16 mouse cellular contexts compared by ENCODE assay signal in the genomic region with DNA sequence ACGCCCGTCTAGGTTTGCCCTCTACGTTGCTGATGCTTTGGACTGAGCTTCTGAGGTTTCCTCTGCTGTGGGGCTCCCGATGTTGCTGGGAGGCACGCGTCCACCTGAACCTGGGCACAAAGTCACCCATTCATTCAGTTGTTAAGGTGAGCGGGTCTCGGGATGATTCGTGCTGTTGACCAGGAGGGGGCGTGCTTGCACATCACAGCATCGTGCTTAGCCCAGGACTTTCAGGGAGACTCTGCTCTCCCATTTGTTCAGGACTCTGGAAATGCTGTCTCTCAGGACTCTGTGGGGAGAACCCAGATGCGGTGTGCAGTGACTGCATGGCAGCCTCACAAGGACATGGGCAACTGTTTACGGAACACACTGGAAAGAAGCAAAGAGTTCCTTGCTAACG. TPM values are rescaled to one million over a fixed set of nuclear protein-coding genes. Genes with fewer than 3 reads are reported as not detected.
A peak's percentile ranks its signal among the peaks of the same experiment; 100 is the strongest.
DNase-seq lines count a peak whose midpoint lies in the region; ATAC-seq and TF ChIP-seq lines count a peak whose summit lies in the region.
"Had no signal": no experiment of that assay in that cellular context is flagged by ENCODE, and none has a peak within 500 bp of the region (broad histone marks: within the 10 kb centered on the region; RNA-seq: fewer than 3 reads in every experiment).

No protein-coding gene starts in this region.

- no peaks in the 10 kb centered on the region for H3K27me3 ChIP-seq in kidney, postnatal 0 days (ENCODE audit: insufficient read depth, low read length)
- H3K27me3 ChIP-seq in testis, adult 2 months (ENCODE audit: control insufficient read depth, insufficient read depth, low read length): no peaks in the 10 kb centered on the region; the same call in 1 of the 2 replicates
- no peaks in the 10 kb centered on the region for H3K27me3 ChIP-seq in neural tube, embryonic 15.5 days (replicated peaks)
- H3K27me3 ChIP-seq: embryonic facial prominence, embryonic 12.5 days; forebrain, embryonic 13.5 days; liver, embryonic 15.5 days had no signal

- peak; percentile 49 for TF ChIP-seq CTCF in kidney, postnatal 0 days (IDR thresholded peaks at IDR 0.05; ENCODE audit: low read depth)
- peak; percentile 83; the same call in 1 of the 2 replicates for TF ChIP-seq CTCF in testis, adult 2 months (IDR thresholded peaks at IDR 0.05; ENCODE audit: control insufficient read depth, insufficient read depth, insufficient replicate concordance, low read depth, low read length)

- no peaks in the 10 kb centered on the region for H3K9me3 ChIP-seq in kidney, postnatal 0 days (replicated peaks; ENCODE audit: low read length)
- no peaks in the 10 kb centered on the region for H3K9me3 ChIP-seq in neural tube, embryonic 15.5 days (replicated peaks)
- H3K9me3 ChIP-seq: embryonic facial prominence, embryonic 12.5 days; forebrain, embryonic 13.5 days; liver, embryonic 15.5 days; midbrain, embryonic 10.5 days had no signal

- no peak for TF ChIP-seq POLR2A in testis, adult 2 months (IDR thresholded peaks at IDR 0.05; ENCODE audit: control insufficient read depth, low read depth, low read length)

- no peak overlapping the region for H3K27ac ChIP-seq in kidney, postnatal 0 days
- H3K27ac ChIP-seq in testis, adult 2 months (ENCODE audit: control insufficient read depth, insufficient read depth, low read depth, low read length): no peak overlapping the region
- no peak overlapping the region for H3K27ac ChIP-seq in neural tube, embryonic 15.5 days (replicated peaks)
- H3K27ac ChIP-seq: embryonic facial prominence, embryonic 12.5 days; forebrain, embryonic 13.5 days; liver, embryonic 15.5 days; midbrain, embryonic 10.5 days had no signal

- 39% methylated on average over 14 of the region's 14 CpGs for WGBS in kidney, postnatal 0 days
- WGBS in neural tube, embryonic 15.5 days: 44% methylated on average over 14 of the region's 14 CpGs

- no peak for ATAC-seq in kidney, postnatal 0 days (replicated peaks; ENCODE audit: low FRiP score, low read depth)
- ATAC-seq in neural tube, embryonic 15.5 days (ENCODE audit: low FRiP score): no peak
- ATAC-seq: forebrain, embryonic 13.5 days had no signal

- H3K4me3 ChIP-seq in kidney, postnatal 0 days (replicated peaks; ENCODE audit: low read depth, low read length): no peak overlapping the region
- H3K4me3 ChIP-seq in testis, adult 2 months (ENCODE audit: control insufficient read depth, low read depth, low read length): peak overlapping the region; percentile 44
- H3K4me3 ChIP-seq in neural tube, embryonic 15.5 days (replicated peaks): no peak overlapping the region
- H3K4me3 ChIP-seq: embryonic facial prominence, embryonic 12.5 days; forebrain, embryonic 13.5 days; liver, embryonic 15.5 days; midbrain, embryonic 10.5 days had no signal

- DNase-seq in embryo, embryonic 10.5 days (ENCODE audit: low spot score): peak; percentile 25
- DNase-seq in embryo, embryonic 11 days: no peak
- peak; percentile 30 for DNase-seq in kidney, postnatal 0 days (ENCODE audit: low spot score)
- DNase-seq in kidney, adult 18-20 months: no peak
- DNase-seq in testis, postnatal 10 days (ENCODE audit: low spot score): no peak
- no peak for DNase-seq in ovary, postnatal 14 days (ENCODE audit: low spot score)
- DNase-seq: cerebellum, adult 8-10 months; gastrocnemius, postnatal 14 days; thymus, adult 2 months had no signal

- H3K4me1 ChIP-seq in kidney, postnatal 0 days (replicated peaks; ENCODE audit: insufficient read depth, low read length): 0 out of 2 replicates have a peak, but pooled peaks cover 5% of the 10 kb centered on the region
- H3K4me1 ChIP-seq in testis, adult 2 months (ENCODE audit: control insufficient read depth, insufficient read depth, low read length): peaks cover 13% of the 10 kb centered on the region
- H3K4me1 ChIP-seq in neural tube, embryonic 15.5 days: 0 out of 2 replicates have a peak, but pooled peaks cover 8% of the 10 kb centered on the region
- H3K4me1 ChIP-seq: forebrain, embryonic 13.5 days; liver, embryonic 15.5 days; midbrain, embryonic 10.5 days had no signal

- no peak overlapping the region for H3K4me2 ChIP-seq in kidney, postnatal 0 days (ENCODE audit: low read length)
- no peak overlapping the region for H3K4me2 ChIP-seq in neural tube, embryonic 15.5 days
- H3K4me2 ChIP-seq: embryonic facial prominence, embryonic 12.5 days; forebrain, embryonic 13.5 days; liver, embryonic 15.5 days had no signal

- no peaks in the 10 kb centered on the region for H3K36me3 ChIP-seq in kidney, postnatal 0 days (ENCODE audit: insufficient read depth, low read length)
- no peaks in the 10 kb centered on the region for H3K36me3 ChIP-seq in testis, adult 2 months (ENCODE audit: control insufficient read depth, insufficient read depth, low read length)
- no peaks in the 10 kb centered on the region for H3K36me3 ChIP-seq in neural tube, embryonic 15.5 days
- H3K36me3 ChIP-seq: embryonic facial prominence, embryonic 12.5 days; liver, embryonic 15.5 days; midbrain, embryonic 10.5 days had no signal

- no peak overlapping the region for H3K9ac ChIP-seq in kidney, postnatal 0 days (ENCODE audit: low read depth, low read length)
- H3K9ac ChIP-seq in neural tube, embryonic 15.5 days (replicated peaks): no peak overlapping the region
- H3K9ac ChIP-seq: embryonic facial prominence, embryonic 12.5 days; forebrain, embryonic 13.5 days; liver, embryonic 15.5 days had no signal

RNA-seq across cellular contexts. Expression of a gene that starts 53.1 kb away (rescaled TPM):
- 0.22 and 0.24 TPM in 2 replicates for polyA plus RNA-seq in kidney, postnatal 0 days (2015; fragmentation: Nextera tagmentation; extraction: Ambion mirVana)
- 538 and 551 TPM in 2 replicates for polyA plus RNA-seq in testis, adult 2 months (2012; rRNA removed)
- polyA plus RNA-seq in neural tube, embryonic 15.5 days (2015; fragmentation: Nextera tagmentation; extraction: Ambion mirVana): 0.14 TPM in 2 replicates
- polyA plus RNA-seq: liver, embryonic 15.5 days; midbrain, embryonic 10.5 days; spleen, adult 2 months had no signal

RNA-seq across cellular contexts. Expression of a gene that starts 56.7 kb away (rescaled TPM):
- 14.3 and 16.5 TPM in 2 replicates for polyA plus RNA-seq in kidney, postnatal 0 days (2015; fragmentation: Nextera tagmentation; extraction: Ambion mirVana)
- polyA plus RNA-seq in testis, adult 2 months (2012; rRNA removed): 20.1 and 21.7 TPM in 2 replicates
- polyA plus RNA-seq in neural tube, embryonic 15.5 days (2015; fragmentation: Nextera tagmentation; extraction: Ambion mirVana): 51.5 and 55.5 TPM in 2 replicates

Comparison
In these comparisons a context has a peak if more than half of its experiments do, and no peak if none do; other contexts are left out.
1. DNase-seq: peak in embryo, embryonic 10.5 days (single experiment) and kidney, postnatal 0 days (single experiment); none in embryo, embryonic 11 days (single experiment), kidney, adult 18-20 months (single experiment), testis, postnatal 10 days (single experiment) and ovary, postnatal 14 days (single experiment).
2. RNA of a gene that starts 53.1 kb away (polyA plus RNA-seq): 538 to 551 TPM in testis, adult 2 months; 0.22 to 0.24 TPM in kidney, postnatal 0 days and 0.14 TPM in neural tube, embryonic 15.5 days; every median in the first group is over 100 times any median in the second.